Mouse (Mus musculus): ENCODE data around the gene Tmem178b.

GRCm38 (mm10) chr6:39915636-39916281, 42.7 kb downstream of the Tmem178b start:
- no peak for TF ChIP-seq CTCF (IDR thresholded peaks at IDR 0.05; ENCODE audit: extremely low read depth, insufficient read length, insufficient replicate concordance, low read depth, low read length)
- TF ChIP-seq POLR2A (IDR thresholded peaks at IDR 0.05; ENCODE audit: low read depth, low read length): no peak

All from small intestine, adult 2 months (tissue).